Mouse (Mus musculus) Patski (cell line): ENCODE data around the gene Ccdc88c. TPM values are rescaled to one million over a fixed set of nuclear protein-coding genes. Genes with fewer than 3 reads are reported as not detected.

Experiments used
- ATAC-seq: fragments of 100-300 bp; one replicate; pipeline ENCODE4 v1.8.0; 2021
- CTCF ChIA-PET: fragments of 350-600 bp; sonication (Branson Sonifier 250); formaldehyde crosslinking; loops from one replicate; lab custom pipeline; 2022; ENCODE audit warnings: inconsistent platforms; lab: Charles Lee
- POLR2A ChIA-PET: fragments of 350-600 bp; sonication (Branson Sonifier 250); formaldehyde crosslinking; loops from one replicate; lab custom pipeline; 2022; ENCODE audit warnings: antibody characterized with exemption, inconsistent platforms; lab: Charles Lee
- DNase-seq: peaks from one replicate; pipeline ENCODE4 v3.0.0-alpha.2; 2011; ENCODE audit warnings: low read depth, low spot score
- H3K27me3 ChIP-seq: fragments of 371-371 bp; one replicate; pipeline ENCODE4 v1.5.1; 2021
- CTCF ChIP-seq: fragments of 100-300 bp; IDR thresholded peaks from one replicate; pipeline ENCODE4 v1.5.1; 2021
- in situ Hi-C: fragments of 300-500 bp; cut with MboI; formaldehyde crosslinking; loops from 3 replicates; pipeline ENCODE4 v1.11.1; 2018; ENCODE audit warnings: low pct_unique_long_range_greater_than_20kb, mixed read lengths
- polyA plus RNA-seq: library from polyadenylated mRNA; unstranded; gene quantifications from one replicate; pipeline ENCODE4 v1.2.3, GENCODE M21; 2021

Gene Ccdc88c
- polyA plus RNA-seq, 1 experiment from 2014 or later = 9.8 TPM

GRCm38 (mm10) chr12:100896661-100897060, 132.2 kb downstream of the Ccdc88c start:
- no peak for TF ChIP-seq CTCF
- ATAC-seq (no peak), DNase-seq (no peak)
- peaks cover 12% of the 10 kb centered on the region for H3K27me3 ChIP-seq
- in situ Hi-C loops = no loop called here
- CTCF ChIA-PET = no interaction called here
- POLR2A ChIA-PET = no interaction called here

GRCm38 (mm10) chr12:100895504-100895903, 133.4 kb downstream of the Ccdc88c start:
- ATAC-seq (no peak), DNase-seq (no peak)
- in situ Hi-C loops = no loop called here
- no peak for TF ChIP-seq CTCF
- ChIA-PET POLR2A (no interaction called here), CTCF (no interaction called here)
- peaks cover 12% of the 10 kb centered on the region for H3K27me3 ChIP-seq

GRCm38 (mm10) chr12:100890548-100890947, 138.3 kb downstream of the Ccdc88c start:
- in situ Hi-C loops = no loop called here
- no peak for TF ChIP-seq CTCF
- ChIA-PET POLR2A (no interaction called here), CTCF (no interaction called here)
- no peaks in the 10 kb centered on the region for H3K27me3 ChIP-seq
- no peak for DNase-seq
- ATAC-seq = no peak

- ATAC-seq = no peak
- no peak for DNase-seq
- TF ChIP-seq CTCF = no peak
- POLR2A ChIA-PET = no interaction called here
- in situ Hi-C loops = no loop called here
- H3K27me3 ChIP-seq = no peaks in the 10 kb centered on the region
- CTCF ChIA-PET = no interaction called here
Observed at GRCm38 (mm10) chr12:100887801-100888258, 141.0 kb downstream of the Ccdc88c start.

GRCm38 (mm10) chr12:100886877-100887276, 142.0 kb downstream of the Ccdc88c start:
- ATAC-seq (no peak), DNase-seq (no peak)
- POLR2A ChIA-PET = no interaction called here
- in situ Hi-C loops = no loop called here
- CTCF ChIA-PET = no interaction called here
- no peak for TF ChIP-seq CTCF
- no peaks in the 10 kb centered on the region for H3K27me3 ChIP-seq

- TF ChIP-seq CTCF = no peak
- DNase-seq = no peak
- ChIA-PET CTCF (no interaction called here), POLR2A (no interaction called here)
- in situ Hi-C loops = no loop called here
- H3K27me3 ChIP-seq = no peaks in the 10 kb centered on the region
- ATAC-seq = no peak
Observed at GRCm38 (mm10) chr12:100885585-100885984, 143.3 kb downstream of the Ccdc88c start.

- in situ Hi-C loops = no loop called here
- TF ChIP-seq CTCF = no peak
- H3K27me3 ChIP-seq = no peaks in the 10 kb centered on the region
- ATAC-seq (no peak), DNase-seq (no peak)
- ChIA-PET POLR2A (no interaction called here), CTCF (no interaction called here)
Observed at GRCm38 (mm10) chr12:100883168-100883567, 145.7 kb downstream of the Ccdc88c start.

GRCm38 (mm10) chr12:100878556-100878955, 150.3 kb downstream of the Ccdc88c start:
- H3K27me3 ChIP-seq = no peaks in the 10 kb centered on the region
- no peak for DNase-seq
- CTCF ChIA-PET = no interaction called here

GRCm38 (mm10) chr12:100877936-100878335, 150.9 kb downstream of the Ccdc88c start:
- TF ChIP-seq CTCF = no peak
- ChIA-PET POLR2A (no interaction called here), CTCF (no interaction called here)
- DNase-seq (no peak), ATAC-seq (no peak)
- in situ Hi-C loops = no loop called here
- no peaks in the 10 kb centered on the region for H3K27me3 ChIP-seq

More at GRCm38 (mm10) chr12:100878556-100878955, 150.3 kb downstream of the Ccdc88c start:
- POLR2A ChIA-PET = no interaction called here
- no peak for ATAC-seq
- no peak for TF ChIP-seq CTCF
- in situ Hi-C loops = no loop called here

GRCm38 (mm10) chr12:100875960-100876359, 152.9 kb downstream of the Ccdc88c start:
- ChIA-PET POLR2A (no interaction called here), CTCF (no interaction called here)
- ATAC-seq (no peak), DNase-seq (no peak)
- TF ChIP-seq CTCF = no peak
- in situ Hi-C loops = no loop called here
- no peaks in the 10 kb centered on the region for H3K27me3 ChIP-seq

- DNase-seq (no peak), ATAC-seq (no peak)
- no peaks in the 10 kb centered on the region for H3K27me3 ChIP-seq
- in situ Hi-C loops = no loop called here
- POLR2A ChIA-PET = no interaction called here
- no peak for TF ChIP-seq CTCF
- CTCF ChIA-PET = no interaction called here
Observed at GRCm38 (mm10) chr12:100875553-100875952, 153.3 kb downstream of the Ccdc88c start.

- no peaks in the 10 kb centered on the region for H3K27me3 ChIP-seq
- DNase-seq (no peak), ATAC-seq (no peak)
- ChIA-PET CTCF (no interaction called here), POLR2A (no interaction called here)
- in situ Hi-C loops = no loop called here
- TF ChIP-seq CTCF = no peak
Observed at GRCm38 (mm10) chr12:100873612-100874011, 155.2 kb downstream of the Ccdc88c start.
